Mouse (Mus musculus) adrenal gland, adult (tissue): ENCODE measurements at regions not wholly inside any gene's neighbourhood (a gene's known extent, or its start where the extent isn't known, plus 50 kb on each side); places are given as distances from the start of the nearest gene placed in this dataset.

Source experiments
- DNase-seq, 2 experiments: peaks; one replicate each; pipeline ENCODE4 v3.0.0; 2022 to 2023; ENCODE audit warnings: low spot score in 1 of 2; ENCODE audit not compliant: inconsistent age in 2 of 2

DNA sequence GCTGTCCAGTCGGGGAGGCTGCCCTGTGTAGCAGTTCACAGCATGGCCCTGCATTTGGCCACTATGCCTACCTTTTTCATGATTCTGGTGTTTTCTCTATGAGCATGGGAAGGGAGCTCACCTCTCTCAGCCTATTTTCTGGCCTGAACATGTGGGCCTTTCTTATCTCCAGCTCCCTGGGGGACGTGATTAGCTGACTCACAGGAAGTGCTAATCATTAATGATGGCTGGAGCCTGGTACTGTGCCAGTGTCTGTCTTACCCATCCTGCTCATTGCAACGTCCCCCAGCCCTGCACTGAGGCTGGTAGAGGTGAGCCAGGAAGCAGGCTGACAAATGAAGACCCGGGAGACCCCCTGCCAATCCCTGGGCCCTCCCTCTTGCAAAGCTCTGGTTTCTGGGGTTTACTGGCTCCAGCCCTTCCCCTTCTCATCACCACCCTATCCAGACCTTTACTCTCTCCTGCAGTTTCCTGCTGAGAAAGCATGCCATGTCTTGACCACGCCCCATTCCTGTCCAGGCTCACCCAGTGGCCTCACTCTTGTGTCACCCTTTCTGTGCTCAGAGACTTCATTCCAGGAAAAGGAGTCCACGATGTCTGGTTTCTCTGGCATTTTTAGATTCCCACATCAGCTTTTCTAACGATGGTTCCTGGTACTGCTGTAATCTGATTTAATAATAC is 219.8 kb downstream of the Tex36 start:
- DNase-seq, result no peak

DNA sequence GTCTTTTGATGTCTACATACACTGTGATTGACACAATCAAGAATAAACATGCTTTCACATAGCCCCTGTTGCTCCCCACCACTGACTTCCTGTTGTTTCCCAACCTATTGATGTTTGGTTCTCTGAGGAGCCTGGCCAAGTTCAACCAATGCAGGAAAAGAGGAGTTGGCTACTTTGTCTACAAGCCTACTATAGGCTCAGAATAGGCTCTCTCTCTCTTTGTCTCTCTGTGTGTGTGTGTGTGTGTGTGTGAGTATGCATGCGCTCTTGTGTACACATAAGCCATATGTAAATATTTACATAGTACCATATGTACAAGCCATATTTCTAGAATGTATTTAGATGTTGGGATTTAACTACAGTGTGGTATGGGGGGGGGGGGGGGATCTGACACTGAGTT is 222.6 kb downstream of the Tex36 start:
- no peak for DNase-seq

DNA sequence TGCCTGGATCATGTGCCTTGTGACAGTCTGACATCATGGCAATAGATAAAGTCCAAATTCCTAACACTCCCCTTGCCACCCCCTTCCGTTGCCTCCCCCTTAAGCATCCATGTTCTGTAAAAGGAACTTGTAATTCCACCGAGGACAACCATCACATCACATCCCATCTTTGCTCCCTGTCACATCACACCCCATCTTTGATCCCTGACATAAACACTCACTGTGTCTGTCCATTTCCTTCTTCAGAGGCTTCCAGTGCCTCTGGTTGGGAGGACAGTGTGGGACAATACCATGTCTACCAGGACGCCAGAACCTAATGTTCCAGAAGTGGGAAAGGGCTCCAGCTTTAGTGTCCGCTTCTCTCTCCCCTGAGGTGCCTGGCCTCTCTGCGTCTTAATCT is 223.6 kb downstream of the Tex36 start:
- no peak for DNase-seq

DNA sequence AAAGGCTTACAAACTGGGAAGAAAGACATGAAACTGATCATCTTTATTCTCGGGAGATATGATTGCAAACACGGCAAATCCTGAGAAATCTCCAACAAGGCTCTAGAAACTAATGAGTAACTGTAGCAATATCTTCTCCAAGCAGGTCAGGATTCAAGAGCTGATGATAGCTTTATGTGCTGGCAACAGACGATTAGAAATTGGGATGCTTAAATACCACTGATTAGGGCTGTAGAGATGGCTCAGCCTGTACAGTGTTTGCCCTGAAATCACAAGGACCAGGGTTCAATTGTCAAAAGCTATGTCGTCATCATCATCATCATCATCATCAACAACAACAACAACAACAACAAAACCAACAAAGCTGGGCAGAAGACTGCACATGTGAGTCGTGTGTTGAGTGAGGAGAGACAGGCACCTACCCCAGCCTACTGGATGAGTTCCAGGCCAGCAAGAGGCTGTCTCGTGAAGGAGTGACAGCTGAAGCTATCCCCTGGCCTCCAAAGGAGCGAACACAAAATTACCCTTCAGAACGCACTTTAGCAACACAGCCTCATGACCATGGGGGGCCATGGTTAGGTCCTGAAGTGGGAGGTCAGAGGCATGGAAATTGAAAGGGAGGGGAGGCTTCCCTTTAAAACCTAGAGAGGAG is 225.0 kb downstream of the Tex36 start:
- no peak for DNase-seq

DNA sequence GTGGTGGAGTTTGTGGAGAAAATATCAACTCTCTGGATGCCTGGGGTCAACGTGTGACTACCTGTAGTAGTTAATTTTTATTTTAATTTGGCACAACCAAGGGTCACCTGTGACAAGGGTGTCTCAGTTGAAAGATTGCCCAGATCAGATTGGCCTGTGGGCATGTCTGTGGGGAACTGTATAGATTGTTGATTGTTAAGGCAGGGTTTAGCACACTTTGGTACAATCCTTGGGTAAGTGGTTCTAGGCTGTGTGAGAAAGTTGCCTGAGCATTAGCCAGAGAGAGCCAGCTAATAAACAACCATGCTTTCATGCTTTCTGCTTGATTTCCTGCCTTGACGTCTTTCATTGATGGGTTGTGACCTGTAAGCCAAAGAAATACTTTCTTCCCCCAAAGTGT is 229.3 kb downstream of the Tex36 start:
- DNase-seq, result no peak

DNA sequence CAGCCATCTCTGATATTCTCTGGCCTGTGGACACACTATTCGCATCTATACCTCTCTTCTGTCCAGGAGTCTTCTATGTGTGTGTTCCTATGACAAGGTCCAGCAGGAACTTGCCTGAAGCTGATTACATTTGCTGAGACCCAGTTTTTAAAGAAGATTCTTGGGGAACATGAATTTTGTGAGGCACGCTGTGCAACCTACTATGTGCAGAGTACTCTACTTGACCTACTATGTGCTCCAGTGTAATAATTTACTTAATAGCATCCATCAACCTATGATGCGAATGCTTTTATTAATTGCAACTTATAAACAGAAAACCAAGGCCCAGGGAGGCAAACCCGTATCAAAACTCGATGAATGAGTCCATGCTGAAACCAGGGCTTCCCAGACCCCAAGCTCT is 231.4 kb downstream of the Tex36 start:
- no peak for DNase-seq

DNA sequence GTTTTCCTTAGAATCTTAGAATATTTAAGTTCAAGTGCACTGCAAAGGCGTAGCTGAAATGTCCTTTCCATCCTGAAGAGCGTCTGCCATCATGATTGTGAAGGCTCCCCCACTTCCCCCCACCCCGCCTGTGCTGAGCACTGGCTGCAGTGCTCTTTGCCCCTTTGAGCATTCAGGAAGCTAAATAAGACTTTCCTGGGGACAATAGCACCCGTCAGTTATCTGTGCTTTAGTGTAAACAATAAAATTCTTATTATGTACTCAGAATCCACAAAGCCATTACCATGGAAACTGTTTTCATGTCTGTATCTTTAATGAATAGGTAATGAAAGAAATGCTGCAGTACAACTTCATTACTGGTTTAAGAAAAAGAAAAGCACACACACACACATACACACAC is 237.4 kb downstream of the Tex36 start:
- DNase-seq, result no peak

DNA sequence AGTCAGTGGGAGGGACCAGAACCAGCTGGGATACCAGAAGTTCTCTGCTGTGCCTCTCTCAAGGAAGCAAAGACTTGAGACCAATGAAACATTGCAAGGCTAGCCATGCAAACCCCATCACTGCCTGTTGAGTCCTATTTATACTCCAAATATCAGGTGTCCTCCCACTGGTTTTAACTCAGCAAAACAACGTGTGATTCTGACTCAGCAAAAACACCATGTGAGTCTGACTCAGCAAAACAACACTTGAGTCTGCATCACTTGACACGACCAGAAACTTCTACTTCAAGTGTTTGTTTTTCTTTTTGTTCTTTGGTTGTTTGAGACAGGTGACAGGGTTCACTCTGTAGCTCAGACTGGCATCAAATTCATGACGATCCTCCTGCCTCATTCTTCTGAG is 204.6 kb upstream of the Ctbp2 start:
- DNase-seq, result no peak

DNA sequence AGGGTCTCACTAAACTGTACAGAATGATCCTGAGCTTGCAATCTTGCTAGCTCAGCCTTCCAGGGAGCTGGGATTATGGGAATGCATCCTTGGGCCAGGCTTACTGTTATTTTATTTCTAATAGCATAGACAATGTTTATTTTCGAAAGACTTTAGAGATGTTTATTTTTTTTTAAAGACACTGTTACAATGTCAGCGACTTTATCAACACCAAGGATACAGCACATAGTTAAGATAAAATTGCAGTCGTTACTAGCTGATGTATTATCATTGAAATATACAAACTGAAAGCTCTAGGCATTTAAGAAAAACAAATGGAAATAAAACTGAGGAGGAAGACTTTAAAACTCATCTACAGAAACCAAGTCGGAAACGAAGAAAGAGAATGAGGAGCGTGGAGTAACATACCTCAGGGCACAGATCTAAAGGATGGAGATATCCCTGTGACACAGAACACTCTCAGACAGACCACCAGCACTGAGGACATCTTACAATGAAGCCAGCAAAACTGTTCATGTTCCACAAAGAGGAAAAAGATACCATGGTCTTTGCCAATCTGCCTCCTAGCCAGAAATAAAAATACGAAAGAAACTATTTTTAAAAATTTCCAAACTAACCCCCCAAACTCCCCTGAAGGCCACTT is 201.5 kb upstream of the Ctbp2 start:
- no peak for DNase-seq

DNA sequence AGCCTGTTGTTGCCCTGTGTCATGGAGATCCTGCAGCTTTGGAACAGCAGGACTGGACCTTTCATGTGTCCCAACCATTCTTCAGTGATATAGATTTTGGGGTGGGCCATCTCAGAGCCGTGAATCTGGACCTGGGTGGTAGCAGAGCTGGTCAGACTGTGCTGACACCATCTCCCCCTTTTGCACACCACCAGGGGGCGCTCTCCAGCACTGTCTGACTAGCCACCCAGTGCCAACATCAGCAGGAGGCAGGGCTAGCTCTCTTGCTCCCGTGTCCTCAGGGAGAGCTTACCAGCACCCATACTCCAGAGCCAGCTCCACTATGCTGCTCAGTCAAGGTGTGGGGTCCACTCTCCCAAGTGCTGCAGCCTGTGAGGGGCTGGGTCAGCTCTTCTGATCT is 199.8 kb upstream of the Ctbp2 start:
- no peak for DNase-seq

DNA sequence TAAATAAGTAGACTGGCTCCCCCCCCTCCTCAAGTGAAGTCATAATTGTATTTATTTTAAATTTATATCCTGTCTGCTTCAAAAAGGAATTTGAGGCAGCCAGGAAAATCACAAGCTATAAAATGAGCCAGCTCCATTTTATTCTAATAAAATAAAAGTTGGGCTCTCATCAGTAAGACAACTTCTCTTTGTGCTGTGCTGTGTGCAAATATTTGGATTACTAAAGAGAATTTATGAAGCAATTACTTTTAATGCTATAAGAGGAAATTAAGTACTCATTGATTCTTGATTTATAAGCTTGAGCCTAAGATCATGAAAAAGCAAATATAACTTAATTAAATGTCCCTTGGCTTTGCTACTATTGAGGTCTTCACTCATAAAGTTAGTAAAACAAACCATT is 193.4 kb upstream of the Ctbp2 start:
- no peak for DNase-seq

DNA sequence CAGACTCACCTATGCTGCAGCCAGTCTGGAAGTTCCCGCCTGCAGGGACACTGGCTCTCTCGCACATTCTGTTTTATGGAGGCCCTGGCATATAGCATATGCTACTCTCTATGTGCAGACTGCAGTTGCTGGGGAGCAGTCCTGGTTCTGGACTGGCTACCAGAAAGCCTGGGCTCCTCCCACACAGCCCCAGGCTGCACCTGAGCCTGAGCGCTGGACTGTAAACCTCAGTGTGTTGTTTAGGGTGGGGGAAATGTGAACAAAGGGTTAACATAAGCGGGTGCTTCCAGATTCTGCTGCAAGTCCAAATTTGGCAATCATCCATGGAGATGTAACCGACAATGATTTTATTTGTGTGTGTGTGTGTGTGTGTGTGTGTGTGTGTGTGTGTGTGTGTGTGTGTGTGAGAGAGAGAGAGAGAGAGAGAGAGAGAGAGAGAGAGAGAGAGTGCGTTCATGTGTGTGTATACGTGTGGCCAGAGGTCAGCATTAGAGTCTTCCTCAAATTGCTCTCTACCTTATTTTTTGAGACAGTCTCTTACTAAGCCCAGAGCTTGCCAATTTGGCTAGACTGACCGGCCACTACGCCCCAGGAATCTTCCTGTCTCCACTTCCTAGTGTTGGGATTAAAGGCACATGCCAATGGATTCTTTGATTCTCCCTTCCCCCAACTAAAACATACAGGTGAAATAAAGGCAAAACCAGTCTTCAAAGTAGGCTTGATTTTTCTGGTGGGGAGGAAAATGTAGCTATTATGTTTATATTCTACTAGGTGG is 192.7 kb upstream of the Ctbp2 start:
- no peak for DNase-seq

DNA sequence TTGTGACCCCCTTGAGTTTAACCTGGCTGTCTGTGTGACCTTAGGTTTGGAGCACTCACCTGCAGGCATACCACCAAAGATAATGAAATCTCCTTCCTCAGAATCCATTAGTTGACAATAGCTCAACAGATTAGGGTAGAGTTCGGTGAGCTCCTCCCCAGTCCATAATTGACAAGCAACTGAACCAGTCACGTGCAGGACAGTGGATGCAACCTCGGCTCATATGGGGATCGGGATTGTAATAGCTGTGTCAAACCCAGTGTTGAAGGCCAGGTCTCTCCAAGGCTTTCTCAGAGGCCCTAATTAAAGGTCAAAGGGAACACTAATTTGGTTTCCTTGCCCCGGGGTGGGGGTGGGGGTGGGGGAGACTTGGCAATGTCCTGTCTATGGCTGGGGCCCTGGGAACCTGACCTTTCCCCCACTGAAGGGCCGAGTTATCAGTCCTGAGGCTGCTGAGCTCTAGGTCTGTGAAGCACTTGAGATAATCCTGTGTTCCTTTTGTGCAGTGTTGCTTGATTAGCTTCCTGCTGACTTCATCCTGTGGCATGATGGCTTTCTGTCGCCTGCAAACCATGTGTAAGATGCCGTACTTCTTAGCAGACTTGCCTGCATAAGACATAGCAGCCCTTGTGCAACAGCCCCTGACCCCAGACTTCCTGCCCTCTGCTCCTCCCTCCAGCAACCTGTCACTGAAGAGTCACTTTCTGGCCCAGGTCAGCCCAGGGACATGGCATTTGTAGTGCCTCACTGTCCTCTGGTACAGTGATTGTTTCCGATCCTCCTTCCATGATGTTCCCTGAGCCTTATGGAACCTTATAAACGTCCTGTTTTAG is 191.3 kb upstream of the Ctbp2 start:
- DNase-seq, result peak in 1 of 2 experiments; percentile 50

DNA sequence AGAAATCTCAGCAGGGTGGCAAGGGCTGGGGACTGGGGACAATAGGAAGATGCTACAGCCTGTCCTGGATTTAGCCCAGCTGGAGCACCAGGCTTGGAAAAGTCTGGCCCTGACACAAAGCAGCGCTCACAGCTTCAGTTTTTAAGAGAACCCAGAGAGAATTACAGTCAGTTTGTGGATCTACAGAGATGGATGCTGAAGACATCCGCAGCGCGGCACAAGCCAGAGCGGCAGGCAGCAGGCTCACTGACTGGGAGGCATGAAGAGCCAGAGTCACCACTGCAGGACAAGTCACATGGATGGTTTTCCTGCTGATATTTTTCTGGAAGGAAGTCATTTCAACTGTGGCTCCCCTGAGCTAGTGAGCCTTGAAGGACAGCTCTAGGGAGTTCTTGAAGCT is 189.0 kb upstream of the Ctbp2 start:
- DNase-seq, result no peak

DNA sequence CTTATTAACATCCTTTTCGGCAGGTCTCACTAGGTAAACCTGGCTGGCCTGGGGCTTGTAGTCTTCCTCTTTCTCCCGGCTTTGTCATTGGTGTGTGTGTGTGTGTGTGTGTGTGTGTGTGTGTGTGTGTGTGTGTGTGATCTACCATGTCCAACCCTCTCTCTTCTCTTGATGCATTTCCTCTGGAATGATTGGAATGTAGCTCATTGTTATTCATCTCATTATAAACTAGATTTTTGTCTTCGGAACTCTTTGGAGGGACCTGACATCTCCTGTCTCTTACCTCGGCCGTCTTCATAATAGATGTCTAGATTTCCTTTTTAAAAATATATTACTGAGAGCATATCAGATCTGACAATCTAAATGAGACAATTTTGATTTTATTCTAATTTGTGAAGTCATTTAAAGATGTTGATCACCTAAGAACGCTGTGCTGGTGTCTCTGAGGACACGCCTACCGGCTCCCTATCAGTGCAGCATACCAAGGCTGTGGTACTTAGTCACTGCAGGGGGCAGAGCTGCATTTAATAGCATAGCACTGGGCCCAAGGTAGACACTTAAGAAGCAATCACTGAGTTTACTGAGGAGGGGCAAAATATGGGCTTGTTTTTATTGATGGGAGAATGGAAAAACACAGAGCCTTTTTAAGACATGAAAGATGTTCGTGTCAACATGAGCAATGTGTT is 187.1 kb upstream of the Ctbp2 start:
- no peak for DNase-seq

DNA sequence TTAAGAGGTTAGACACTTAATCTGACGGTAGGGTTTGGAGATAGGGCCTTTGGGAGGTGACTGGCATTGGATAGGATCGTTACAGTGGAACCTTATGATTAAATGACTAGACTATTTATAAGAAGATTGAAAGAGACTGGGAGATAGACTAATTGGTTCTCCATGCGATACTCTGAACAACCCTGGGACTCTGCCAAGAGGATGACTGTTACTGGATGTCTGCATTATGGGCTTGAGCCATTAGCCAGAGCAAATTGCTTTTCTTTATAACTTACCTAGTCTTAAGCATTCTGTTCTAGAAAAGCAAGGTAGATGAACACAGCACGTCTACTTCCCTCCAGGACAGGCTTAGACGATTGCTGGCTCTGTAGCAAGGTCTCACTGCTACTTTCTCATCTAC is 180.3 kb upstream of the Ctbp2 start:
- peak; percentile 21 to 76 for DNase-seq

DNA sequence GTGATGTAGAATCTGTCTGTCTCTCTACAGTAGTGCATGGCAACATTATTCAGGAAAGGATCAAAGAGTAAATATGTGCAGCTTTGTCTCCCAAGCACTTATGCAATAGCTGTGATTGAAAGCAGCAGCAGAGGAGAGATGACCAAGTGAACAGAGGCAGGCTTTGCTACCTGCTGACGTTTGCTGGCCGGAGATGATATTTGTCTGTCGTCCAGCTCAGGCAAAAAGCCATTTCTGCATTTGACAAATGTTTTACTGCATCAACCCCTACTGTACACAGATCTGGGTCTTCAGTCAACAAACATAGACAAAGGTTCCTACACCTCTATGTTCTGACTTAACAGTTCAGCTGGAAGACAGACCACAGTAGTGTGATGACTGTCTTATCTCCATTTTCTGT is 166.3 kb upstream of the Ctbp2 start:
- no peak for DNase-seq

DNA sequence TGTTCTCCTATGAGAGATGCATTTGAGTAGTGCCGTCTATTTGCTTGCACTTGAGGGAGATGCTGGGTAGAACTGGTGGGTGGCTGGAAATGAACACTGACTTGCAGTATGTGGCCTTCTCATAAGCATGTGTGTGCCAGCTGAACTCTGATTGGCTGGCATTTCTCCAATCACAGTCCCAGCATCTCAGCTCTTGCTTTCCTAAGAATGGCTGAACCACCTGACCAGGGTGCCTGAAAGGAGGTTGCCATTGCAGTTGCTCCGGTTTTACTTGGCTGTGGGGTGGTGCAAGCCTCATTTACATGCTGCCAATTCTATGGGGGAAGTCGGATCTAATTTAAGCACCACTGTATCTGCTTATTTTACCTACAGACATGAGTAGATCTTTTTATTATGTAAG is 164.1 kb upstream of the Ctbp2 start:
- DNase-seq, result no peak

DNA sequence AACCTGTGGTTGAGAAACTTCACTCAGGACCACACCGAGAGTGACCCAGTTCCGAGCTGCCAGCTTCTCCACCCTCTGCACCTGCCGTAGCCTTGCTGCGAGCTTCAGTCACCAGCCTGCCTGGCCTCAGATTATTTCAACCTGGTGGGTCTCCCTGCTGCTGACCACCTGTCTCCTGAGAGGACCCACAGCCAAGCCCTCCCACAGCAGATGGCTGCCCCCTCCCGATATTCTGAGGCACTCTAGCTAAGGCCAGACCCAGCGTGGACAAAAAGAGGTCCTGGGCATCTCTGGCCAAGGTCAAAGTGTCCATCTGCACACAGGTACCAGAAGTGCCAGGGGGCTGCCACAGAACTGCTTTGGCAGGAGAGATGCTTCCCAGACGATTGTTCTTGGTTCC is 162.7 kb upstream of the Ctbp2 start:
- DNase-seq, result no peak

DNA sequence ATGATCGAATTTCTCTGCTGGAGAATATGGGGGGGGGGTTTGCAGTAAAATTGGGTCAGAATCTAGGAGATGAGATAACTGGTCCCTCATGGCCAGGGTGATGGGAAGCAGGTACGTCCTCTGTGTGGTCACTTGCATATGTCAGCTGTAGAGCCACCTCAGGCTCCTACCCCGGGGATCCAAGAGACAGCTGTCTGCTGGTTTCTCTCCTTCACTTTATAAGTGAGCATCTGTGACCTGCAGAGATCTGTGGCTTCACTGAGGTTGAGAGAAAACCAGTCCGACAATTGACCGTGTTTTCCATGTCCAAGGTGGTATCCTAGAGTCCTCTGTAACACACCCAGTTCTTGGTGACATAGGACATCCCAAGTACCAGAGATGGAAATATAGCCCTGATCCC is 162.1 kb upstream of the Ctbp2 start:
- DNase-seq, result no peak
